Mouse (Mus musculus) olfactory bulb, adult 2 months (tissue): ENCODE measurements around the gene Ddx28.

Source experiments
- CTCF ChIP-seq: fragments of 200-500 bp; IDR thresholded peaks from 2 replicates; pipeline ENCODE4 v1.5.1; 2012; ENCODE audit warnings: low read depth, mild to moderate bottlenecking, low read length, moderate library complexity; ENCODE audit not compliant: insufficient read depth
- POLR2A ChIP-seq: fragments of 200-500 bp; IDR thresholded peaks from 2 replicates; pipeline ENCODE4 v1.6.1; 2012; ENCODE audit warnings: mild to moderate bottlenecking, low read depth, low read length, moderate library complexity; ENCODE audit not compliant: insufficient read depth

DNA sequence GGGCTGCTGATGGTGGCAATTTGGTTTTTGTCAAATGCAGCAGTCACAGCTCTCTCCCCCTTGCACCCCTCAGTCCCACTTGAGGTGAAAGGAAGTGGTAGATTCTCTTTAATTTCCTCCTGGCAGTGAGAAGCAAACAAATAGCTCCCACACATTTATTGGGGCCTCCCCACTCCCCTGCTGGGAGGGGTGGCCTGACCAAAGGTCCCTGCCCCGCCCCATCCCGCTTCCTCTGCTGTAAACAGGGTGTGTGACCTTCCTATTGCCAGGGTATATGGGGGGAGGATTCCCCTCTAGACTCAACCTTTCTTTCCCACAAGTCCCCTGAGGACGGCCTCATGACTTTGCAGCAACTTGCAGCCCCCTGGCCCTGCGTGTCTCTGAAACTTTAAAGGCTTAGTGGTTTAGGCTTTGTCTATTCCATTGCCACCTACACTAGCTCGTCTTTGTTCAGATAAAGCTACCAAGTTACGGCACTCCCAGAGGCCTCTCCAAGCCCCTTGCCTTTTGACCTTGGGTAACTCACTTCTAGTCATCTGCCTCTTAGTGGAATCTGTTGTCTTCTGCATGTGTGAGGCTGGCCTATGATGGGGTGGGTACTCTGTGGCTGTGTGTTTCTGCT, 42.6 kb upstream of the Ddx28 start:
- TF ChIP-seq CTCF (no peak), POLR2A (no peak)
